Mouse (Mus musculus): Measurements from ENCODE around the gene Galnt17. TPM values are rescaled to one million over a fixed set of nuclear protein-coding genes. Genes with fewer than 3 reads are reported as not detected.

Gene Galnt17
- polyA plus RNA-seq, 1 experiment from 2014 or later, result 3.2 TPM

- no peaks in the 10 kb centered on the region for H3K27me3 ChIP-seq
- 85% methylated on average over 6 of the region's 6 CpGs for WGBS
These were observed 459.7 kb downstream of the Galnt17 start for GRCm38 (mm10) chr5:130848562-130848961.

DNA sequence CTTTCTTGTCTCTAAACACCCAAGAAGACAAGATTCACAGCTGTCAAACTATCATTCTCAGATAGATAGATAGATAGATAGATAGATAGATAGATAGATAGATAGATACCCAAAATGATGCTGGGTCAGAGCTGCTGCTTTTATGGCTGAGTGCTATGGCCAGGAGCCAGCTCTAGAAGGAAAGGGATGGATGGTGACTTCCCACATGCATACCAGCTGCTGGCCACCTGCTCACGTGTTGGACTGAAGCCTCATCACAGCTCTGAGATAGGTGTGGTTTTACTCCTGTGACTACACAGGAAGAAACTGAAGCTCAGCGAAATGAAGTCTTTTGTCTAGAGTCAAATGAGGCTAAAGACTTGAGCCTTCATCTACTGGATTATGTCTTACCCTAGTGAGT lies 482.5 kb downstream of the Galnt17 start:
- no peak overlapping the region for H3K27ac ChIP-seq
- H3K36me3 ChIP-seq, result no peaks in the 10 kb centered on the region
- 0 out of 2 replicates have a peak, but pooled peaks cover 5% of the 10 kb centered on the region for H3K9me3 ChIP-seq
- no peak for ATAC-seq (ENCODE audit: low FRiP score, low read depth)
- 67% methylated on average over 2 of the region's 2 CpGs for whole genome bisulfite sequencing
- no peak overlapping the region for H3K4me2 ChIP-seq (replicated peaks)
- no peaks in the 10 kb centered on the region for H3K4me1 ChIP-seq
- H3K4me3 ChIP-seq, result no peak overlapping the region
- no peaks in the 10 kb centered on the region for H3K27me3 ChIP-seq
- no peak overlapping the region for H3K9ac ChIP-seq

More at GRCm38 (mm10) chr5:130848562-130848961, 459.7 kb downstream of the Galnt17 start:
- no peaks in the 10 kb centered on the region for H3K9me3 ChIP-seq
- no peak overlapping the region for H3K9ac ChIP-seq
- H3K36me3 ChIP-seq, result no peaks in the 10 kb centered on the region
- no peak overlapping the region for H3K4me2 ChIP-seq (replicated peaks)
- peaks cover 17% of the 10 kb centered on the region for H3K4me1 ChIP-seq
- no peak for ATAC-seq (ENCODE audit: low FRiP score, low read depth)
- no peak overlapping the region for H3K4me3 ChIP-seq
- no peak overlapping the region for H3K27ac ChIP-seq
